Mouse (Mus musculus): Measurements from ENCODE around the gene Mesp2.

- TF ChIP-seq CTCF (IDR thresholded peaks at IDR 0.05; ENCODE audit: low read depth, low read length) (no peak), POLR2A (IDR thresholded peaks at IDR 0.05; ENCODE audit: borderline replicate concordance, low read depth, low read length) (no peak)
Observed at GRCm38 (mm10) chr7:79842163-79842562, 31.6 kb downstream of the Mesp2 start.

Data from bone marrow macrophage, adult 2 months (primary cell).